Mouse (Mus musculus) embryonic facial prominence, embryonic 14.5 days (tissue): ENCODE results near the gene Cbr2. TPM values are rescaled to one million over a fixed set of nuclear protein-coding genes. Genes with fewer than 3 reads are reported as not detected.

ENCODE experiments used
- ATAC-seq: fragments of 200-750 bp; cut with Nextera tagmentation; 2 replicates; pipeline ENCODE4 v1.8.0; 2017; ENCODE audit warnings: low read depth, moderate number of reproducible peaks, moderate TSS enrichment
- DNase-seq: peaks from one replicate; pipeline ENCODE4 v3.0.0-alpha.2; 2015; ENCODE audit warnings: low spot score
- H3K27ac ChIP-seq: fragments of 300-500 bp; sonication (generic); replicated peaks from 2 replicates; pipeline ENCODE4 v1.5.1; 2014; ENCODE audit warnings: low read depth, mild to moderate bottlenecking, low read length, moderate library complexity
- H3K27me3 ChIP-seq: fragments of 300-500 bp; sonication (generic); replicated peaks from 2 replicates; pipeline ENCODE4 v1.6.1; 2014; ENCODE audit warnings: low read length; ENCODE audit not compliant: control insufficient read depth, insufficient read depth
- H3K36me3 ChIP-seq: fragments of 300-500 bp; sonication (generic); 2 replicates; pipeline ENCODE4 v1.6.1; 2014; ENCODE audit warnings: low read length, mixed read lengths; ENCODE audit not compliant: control insufficient read depth, insufficient read depth
- H3K4me1 ChIP-seq: fragments of 300-500 bp; sonication (generic); 2 replicates; pipeline ENCODE4 v1.6.1; 2014; ENCODE audit warnings: antibody characterized with exemption, low read length; ENCODE audit not compliant: control insufficient read depth, insufficient read depth
- H3K4me2 ChIP-seq: fragments of 300-500 bp; sonication (generic); 2 replicates; pipeline ENCODE4 v1.6.1; 2014; ENCODE audit warnings: low read depth, mild to moderate bottlenecking, low read length, moderate library complexity, mixed read lengths
- H3K4me3 ChIP-seq: fragments of 300-500 bp; sonication (generic); 2 replicates; pipeline ENCODE4 v1.5.1; 2014; ENCODE audit warnings: low read depth, mild to moderate bottlenecking, low read length
- H3K9ac ChIP-seq: fragments of 300-500 bp; sonication (generic); 2 replicates; pipeline ENCODE4 v1.6.1; 2014; ENCODE audit warnings: low read depth, mild to moderate bottlenecking, low read length, moderate library complexity, mixed read lengths
- H3K9me3 ChIP-seq: fragments of 300-500 bp; sonication (generic); 2 replicates; pipeline ENCODE4 v1.6.1; 2016; ENCODE audit warnings: low read length; ENCODE audit not compliant: control insufficient read depth
- WGBS: fragments of 180-500 bp; shearing (Covaris S2); extraction: QIAGEN DNeasy Blood & Tissue Kit; methylation state at CpG from one replicate; pipeline ENCODE4 v1.1.7; 2014; 5-methylcytosine and 5-hydroxymethylcytosine counted together
- polyA plus RNA-seq: library from polyadenylated mRNA; unstranded; fragments of >200 nt; fragmentation: Nextera tagmentation; extraction: Ambion mirVana; gene quantifications from 2 replicates; pipeline ENCODE4 v1.2.1, GENCODE M21; 2014

Gene Cbr2
- polyA plus RNA-seq, 1 experiment from 2014 or later, result 113 TPM

DNA sequence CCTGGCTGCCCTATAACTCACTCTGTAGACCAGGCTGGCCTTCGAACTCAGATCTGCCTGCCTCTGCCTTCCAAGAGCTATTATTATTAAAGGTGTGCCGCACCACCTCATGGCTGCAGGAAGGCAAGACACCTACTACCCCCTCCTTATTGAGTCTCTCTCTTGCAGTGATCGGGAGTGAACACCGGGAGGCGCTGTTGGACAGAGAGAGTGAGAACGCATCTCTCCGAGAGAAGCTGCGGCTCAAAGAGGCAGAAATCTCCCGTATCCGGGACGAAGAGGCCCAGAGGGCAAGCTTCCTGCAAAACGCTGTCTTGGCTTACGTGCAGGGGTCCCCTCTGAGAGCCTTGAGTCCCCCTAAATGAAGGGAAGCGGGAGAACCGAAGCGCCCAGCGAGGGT, 11.5 kb downstream of the Cbr2 start:
- DNase-seq (peak; percentile 91), ATAC-seq (no peak)
- Histone ChIP-seq H3K4me3 (peak overlapping the region; percentile 67), H3K27ac (0 out of 2 replicates have a peak overlapping the region, but pooled peaks have one; percentile 22), H3K9ac (peak overlapping the region; percentile 77), H3K27me3 (no peaks in the 10 kb centered on the region), H3K4me1 (peaks cover 12% of the 10 kb centered on the region), H3K36me3 (peaks cover 41% of the 10 kb centered on the region), H3K9me3 (no peaks in the 10 kb centered on the region), H3K4me2 (peak overlapping the region; percentile 99)
- WGBS, result 9% methylated on average over 16 of the region's 17 CpGs

DNA sequence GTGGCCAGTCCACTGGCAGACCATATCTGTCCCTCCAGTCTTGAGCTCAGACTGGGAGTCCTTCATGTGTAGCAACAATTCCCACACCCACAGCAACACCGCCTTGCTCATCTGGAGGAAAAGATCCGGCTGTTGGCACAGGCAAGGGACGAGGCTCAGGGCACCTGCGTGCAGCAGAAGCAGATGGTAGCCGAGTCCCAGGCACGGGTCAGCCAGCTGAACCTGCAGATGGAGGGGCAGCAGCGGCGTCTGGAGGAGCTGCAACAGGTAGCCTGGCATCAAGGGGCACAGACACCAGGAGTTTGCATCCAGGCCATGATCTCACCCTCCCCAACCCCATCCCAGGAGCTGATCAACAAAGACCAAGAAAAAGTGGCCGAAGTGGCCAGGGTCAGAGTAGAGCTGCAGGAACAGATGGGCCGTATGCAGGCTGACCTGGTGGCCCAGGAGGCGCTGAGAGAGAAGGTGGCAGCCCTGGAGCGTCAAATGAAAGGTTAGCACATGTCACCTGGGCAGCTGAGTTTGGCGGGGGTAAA, 12.0 kb downstream of the Cbr2 start:
- Histone ChIP-seq H3K4me1 (peaks cover 12% of the 10 kb centered on the region), H3K27ac (no peak overlapping the region), H3K9ac (no peak overlapping the region), H3K36me3 (peaks cover 36% of the 10 kb centered on the region), H3K4me3 (no peak overlapping the region), H3K9me3 (no peaks in the 10 kb centered on the region), H3K27me3 (no peaks in the 10 kb centered on the region), H3K4me2 (no peak overlapping the region)
- ATAC-seq (no peak), DNase-seq (no peak)
- WGBS, result 92% methylated on average over 12 of the region's 13 CpGs

DNA sequence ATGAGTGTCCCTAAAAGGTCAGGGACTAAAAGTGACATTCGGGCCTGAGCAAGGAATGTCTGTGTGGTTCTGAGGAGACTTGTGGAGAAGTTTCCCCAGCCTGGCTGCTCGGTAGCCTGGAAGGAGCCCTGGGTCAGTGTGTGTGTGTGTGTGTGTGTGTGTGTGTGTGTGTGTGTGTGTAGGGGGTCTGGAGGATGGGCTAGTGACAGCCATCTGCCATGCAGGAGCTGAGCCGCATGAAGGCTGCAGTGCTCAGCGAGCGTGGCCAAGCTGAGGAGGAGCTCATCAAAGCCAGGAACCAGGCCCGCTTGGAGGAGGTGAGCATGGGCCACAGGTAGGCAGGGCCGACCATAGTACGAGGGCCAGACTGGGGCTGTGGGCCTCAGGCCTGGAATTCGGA, 12.7 kb downstream of the Cbr2 start:
- H3K4me3 ChIP-seq, result no peak overlapping the region
- H3K9ac ChIP-seq, result 0 out of 2 replicates have a peak overlapping the region, but pooled peaks have one; percentile 30
- H3K9me3 ChIP-seq, result no peaks in the 10 kb centered on the region
- peaks cover 12% of the 10 kb centered on the region for H3K4me1 ChIP-seq
- peaks cover 35% of the 10 kb centered on the region for H3K36me3 ChIP-seq
- no peaks in the 10 kb centered on the region for H3K27me3 ChIP-seq
- DNase-seq, result no peak
- no peak overlapping the region for H3K4me2 ChIP-seq
- WGBS, result 94% methylated on average over 8 of the region's 9 CpGs
- no peak overlapping the region for H3K27ac ChIP-seq
- no peak for ATAC-seq

DNA sequence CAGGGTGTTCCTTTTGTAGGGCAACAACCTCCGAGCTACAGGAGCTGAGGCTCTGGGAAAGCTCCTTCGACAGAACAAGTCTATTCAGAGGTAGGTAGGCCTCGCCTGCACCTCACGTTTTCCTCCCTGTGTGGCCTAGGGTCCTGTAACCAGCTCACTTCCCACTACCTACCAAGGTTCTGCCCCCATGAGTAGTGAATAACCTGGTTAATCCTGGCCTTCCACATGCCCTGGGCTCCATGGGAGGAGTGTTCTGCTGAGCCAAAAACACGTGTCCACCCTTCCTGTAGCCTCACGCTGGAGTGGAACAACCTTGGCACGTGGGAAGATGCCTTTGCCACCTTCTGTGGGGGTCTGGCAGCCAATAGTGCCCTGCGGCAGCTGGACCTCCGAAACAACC, 16.8 kb downstream of the Cbr2 start:
- peak overlapping the region; percentile 85 for H3K4me2 ChIP-seq
- H3K36me3 ChIP-seq, result peaks cover 50% of the 10 kb centered on the region

DNA sequence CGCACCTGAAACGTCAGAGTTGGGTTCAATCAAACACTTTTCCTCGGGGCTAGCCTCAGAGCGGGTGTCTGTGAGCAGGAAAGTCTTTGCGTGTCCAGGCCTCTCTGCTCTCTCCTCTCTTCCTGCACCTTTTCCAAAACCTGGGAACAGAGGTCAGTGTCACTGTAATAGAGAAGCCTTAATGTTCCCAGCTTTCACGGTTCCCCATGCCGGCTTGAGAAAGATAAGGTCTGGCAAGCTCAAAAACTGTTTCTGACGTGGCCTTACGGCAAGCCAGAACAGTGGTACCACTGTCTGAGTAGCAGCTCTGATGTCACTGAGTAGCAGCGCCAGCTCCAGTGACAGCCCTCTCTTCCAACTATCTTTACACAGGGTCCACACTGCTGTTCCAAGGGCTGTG, 17.4 kb downstream of the Cbr2 start:
- ATAC-seq, result no peak
- peaks cover 7% of the 10 kb centered on the region; the same call in 1 of the 2 replicates for H3K4me1 ChIP-seq
- no peak overlapping the region; the same call in 1 of the 2 replicates for H3K27ac ChIP-seq
- no peak for DNase-seq
- peak overlapping the region; percentile 65 for H3K4me3 ChIP-seq
- peaks cover 50% of the 10 kb centered on the region for H3K36me3 ChIP-seq
- H3K27me3 ChIP-seq, result no peaks in the 10 kb centered on the region
- no peaks in the 10 kb centered on the region for H3K9me3 ChIP-seq
- H3K4me2 ChIP-seq, result peak overlapping the region; percentile 85
- H3K9ac ChIP-seq, result peak overlapping the region; percentile 72
- WGBS, result 55% methylated on average over 10 of the region's 10 CpGs

More for the DNA sequence above, 16.8 kb downstream of the Cbr2 start:
- Histone ChIP-seq H3K27ac (no peak overlapping the region), H3K27me3 (no peaks in the 10 kb centered on the region), H3K4me1 (peaks cover 7% of the 10 kb centered on the region; the same call in 1 of the 2 replicates), H3K4me3 (0 out of 2 replicates have a peak overlapping the region, but pooled peaks have one; percentile 65), H3K9me3 (no peaks in the 10 kb centered on the region), H3K9ac (0 out of 2 replicates have a peak overlapping the region, but pooled peaks have one; percentile 28)
- 93% methylated on average over 9 of the region's 9 CpGs for WGBS
- DNase-seq (no peak), ATAC-seq (no peak)

DNA sequence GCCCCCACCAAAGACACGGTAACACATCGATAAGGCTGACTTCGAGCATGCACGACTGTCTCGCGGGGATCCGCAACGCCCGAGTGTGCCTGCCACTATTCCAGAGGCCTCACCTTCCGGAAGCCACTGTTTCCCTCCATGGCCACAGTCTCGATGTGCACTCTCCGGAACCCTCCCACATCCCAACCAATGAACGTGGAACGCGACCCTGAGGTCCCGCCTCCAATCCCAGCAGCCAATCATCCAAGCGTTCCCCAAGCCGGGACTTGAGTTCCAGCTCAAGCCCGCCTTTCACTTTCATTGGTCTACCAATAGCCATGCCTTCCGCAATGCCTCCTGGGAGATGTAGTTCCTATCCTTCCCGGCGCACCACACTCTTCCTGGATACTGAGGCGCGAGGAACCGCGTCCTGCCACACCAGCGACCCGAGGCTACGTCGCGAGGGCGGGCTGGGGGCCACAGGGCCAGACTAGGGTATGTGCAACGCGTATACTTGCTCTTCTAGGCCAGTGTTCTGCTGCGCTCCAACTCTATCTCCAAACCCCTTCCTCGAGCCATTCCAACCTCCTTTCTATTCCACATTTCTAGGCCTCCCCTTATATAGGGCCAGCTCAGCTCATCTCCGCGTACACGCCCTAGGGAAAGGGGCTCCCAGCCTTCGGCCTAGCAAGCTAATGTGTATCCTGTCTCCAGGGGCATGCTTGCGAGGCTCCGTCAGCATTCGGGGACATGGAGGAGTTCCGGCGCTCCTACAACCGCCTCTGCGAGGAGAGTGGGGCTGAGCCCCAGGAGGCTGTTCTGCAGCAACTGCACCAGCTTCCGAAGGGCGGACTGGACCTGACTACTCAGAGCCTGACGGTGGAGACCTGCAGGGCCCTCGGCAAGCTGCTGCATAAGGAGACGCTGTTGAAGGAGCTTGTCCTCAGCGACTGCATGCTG, 18.1 kb downstream of the Cbr2 start, which contains the start of the genes Cenpx and Lrrc45:
TSS of gene Cenpx (minus strand) at position 159 of the 939 bp plus-strand sequence.
TSS of gene Lrrc45 (plus strand) at position 346 of the 939 bp plus-strand sequence.
- DNase-seq (peak; percentile 100), ATAC-seq (peak; percentile 96)
- Histone ChIP-seq H3K9me3 (no peaks in the 10 kb centered on the region), H3K4me1 (peaks cover 7% of the 10 kb centered on the region; the same call in 1 of the 2 replicates), H3K36me3 (peaks cover 51% of the 10 kb centered on the region), H3K27ac (peak within 1 kb of the TSS; percentile 76), H3K9ac (peak within 1 kb of the TSS; percentile 72), H3K4me3 (peak within 1 kb of the TSS; percentile 65), H3K27me3 (no peaks in the 10 kb centered on the region), H3K4me2 (peak within 1 kb of the TSS; percentile 97)
- 2% methylated on average over 53 of the region's 53 CpGs for WGBS

DNA sequence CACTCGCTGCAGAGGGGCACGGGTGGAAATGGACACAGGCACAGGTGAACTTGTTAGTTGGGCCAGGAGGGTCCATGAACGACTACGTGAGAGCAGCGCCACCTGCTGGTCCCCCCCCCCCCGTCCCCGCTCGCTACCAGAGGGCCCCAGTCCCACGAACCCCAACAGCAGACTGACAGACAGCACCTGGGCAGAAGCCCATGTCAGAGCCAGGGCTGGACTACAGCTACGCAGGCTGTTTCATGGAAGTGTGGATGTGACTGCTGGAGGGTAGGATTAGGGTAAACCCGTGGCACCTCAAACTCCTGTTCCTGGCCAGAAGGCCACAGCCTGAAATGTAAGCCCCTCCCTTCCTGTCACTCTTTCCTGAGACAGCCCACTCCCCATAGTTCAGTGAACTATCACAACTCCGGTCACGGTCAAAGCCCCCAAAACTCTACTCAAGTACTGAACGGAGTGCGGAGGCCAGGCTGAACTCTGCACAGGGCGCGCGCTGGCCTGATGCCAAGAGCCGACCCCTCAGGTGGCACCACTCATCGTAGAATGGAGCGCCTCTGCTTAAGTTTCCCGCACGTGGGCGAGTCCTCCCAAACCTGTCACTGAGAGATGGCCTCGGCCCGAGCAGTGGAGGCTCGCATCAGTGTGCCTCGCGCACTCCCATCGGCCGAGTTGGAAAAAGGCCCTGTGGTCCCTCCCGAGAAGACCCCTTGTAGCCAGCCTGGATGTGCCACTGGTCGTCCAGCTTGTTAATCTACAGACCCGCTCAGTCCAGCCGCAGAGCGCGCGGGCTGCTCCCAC, 18.9 kb downstream of the Cbr2 start:
- peak; percentile 32 for ATAC-seq
- 1% methylated on average over 27 of the region's 38 CpGs for WGBS
- H3K27ac ChIP-seq, result peak overlapping the region; percentile 76

More for the DNA sequence above, 18.9 kb downstream of the Cbr2 start:
- DNase-seq, result peak; percentile 73
- Histone ChIP-seq H3K4me1 (peaks cover 7% of the 10 kb centered on the region; the same call in 1 of the 2 replicates), H3K9ac (peak overlapping the region; percentile 69), H3K9me3 (no peaks in the 10 kb centered on the region), H3K4me3 (peak overlapping the region; percentile 65), H3K4me2 (peak overlapping the region; percentile 97), H3K36me3 (peaks cover 46% of the 10 kb centered on the region), H3K27me3 (no peaks in the 10 kb centered on the region)
